In the genomic region with DNA sequence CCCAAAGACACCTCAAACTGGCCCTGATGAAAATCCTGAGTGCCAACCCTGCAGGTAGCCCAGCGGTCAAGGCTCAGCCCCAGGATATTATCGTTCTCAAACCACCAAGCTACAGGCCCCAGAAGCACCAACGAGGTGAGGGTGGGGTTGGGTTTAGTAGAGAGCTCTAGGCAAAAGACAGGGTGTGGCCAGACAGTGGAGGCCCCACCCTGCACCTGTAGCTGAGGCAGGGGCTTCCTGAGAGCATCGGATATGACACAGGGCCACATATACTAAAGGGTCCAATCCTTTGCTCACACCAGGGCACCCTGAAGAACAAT, we compare ENCODE assay signal across 7 mouse cellular contexts. TPM values are rescaled to one million over a fixed set of nuclear protein-coding genes. Genes with fewer than 3 reads are reported as not detected.
DNase-seq lines count a peak whose midpoint lies in the region; ATAC-seq lines count a peak whose summit lies in the region.

No protein-coding gene starts in this region.

- no peaks in the 10 kb centered on the region; the same call in 1 of the 2 replicates for H3K36me3 ChIP-seq in neural tube, embryonic 11.5 days (ENCODE audit: control insufficient read depth, insufficient read depth, low read length)
- peaks cover 14% of the 10 kb centered on the region for H3K36me3 ChIP-seq in forebrain, embryonic 13.5 days (ENCODE audit: poor library complexity, severe bottlenecking)
- peaks cover 58% of the 10 kb centered on the region for H3K36me3 ChIP-seq in liver, embryonic 12.5 days

- 33% methylated on average over 4 of the region's 4 CpGs for WGBS in neural tube, embryonic 11.5 days
- WGBS in forebrain, embryonic 13.5 days: 14% methylated on average over 4 of the region's 4 CpGs
- WGBS in liver, embryonic 12.5 days (ENCODE audit: insufficient replicate concordance): 12% methylated on average over 4 of the region's 4 CpGs

- H3K27me3 ChIP-seq in neural tube, embryonic 11.5 days (ENCODE audit: control insufficient read depth, insufficient read depth, low read length): no peaks in the 10 kb centered on the region
- no peaks in the 10 kb centered on the region for H3K27me3 ChIP-seq in forebrain, embryonic 13.5 days
- H3K27me3 ChIP-seq in liver, embryonic 12.5 days (replicated peaks): no peaks in the 10 kb centered on the region

- H3K4me2 ChIP-seq in neural tube, embryonic 11.5 days (ENCODE audit: low read depth): peak overlapping the region; percentile 54
- peak overlapping the region; percentile 99 for H3K4me2 ChIP-seq in forebrain, embryonic 13.5 days
- H3K4me2 ChIP-seq in liver, embryonic 12.5 days: peak overlapping the region; percentile 47

- no peaks in the 10 kb centered on the region for H3K9me3 ChIP-seq in neural tube, embryonic 11.5 days (ENCODE audit: control insufficient read depth, low read length)
- no peaks in the 10 kb centered on the region for H3K9me3 ChIP-seq in forebrain, embryonic 13.5 days (replicated peaks)
- H3K9me3 ChIP-seq in liver, embryonic 12.5 days (replicated peaks): no peaks in the 10 kb centered on the region

- DNase-seq in neural tube, embryonic 11.5 days (ENCODE audit: low spot score): no peak
- no peak for DNase-seq in neural tube, embryonic 10.5 days (ENCODE audit: extremely low spot score, low spot score)
- DNase-seq in thymus, postnatal 14 days: peak; percentile 55
- DNase-seq in layer of hippocampus, adult 11-12 months (ENCODE audit: low spot score): no peak
- no peak for DNase-seq in right cerebral cortex, postnatal 25 days

- no peak overlapping the region for H3K4me3 ChIP-seq in neural tube, embryonic 11.5 days (ENCODE audit: low read depth, low read length)
- H3K4me3 ChIP-seq in forebrain, embryonic 13.5 days: peak overlapping the region; percentile 26
- peak overlapping the region; percentile 8; the same call in 1 of the 2 replicates for H3K4me3 ChIP-seq in liver, embryonic 12.5 days

- peak overlapping the region; percentile 98 for H3K27ac ChIP-seq in neural tube, embryonic 11.5 days (ENCODE audit: low read depth, low read length)
- peak overlapping the region; percentile 99 for H3K27ac ChIP-seq in forebrain, embryonic 13.5 days
- H3K27ac ChIP-seq in liver, embryonic 12.5 days: peak overlapping the region; percentile 91

- H3K9ac ChIP-seq in neural tube, embryonic 11.5 days (ENCODE audit: low read length): peak overlapping the region; percentile 65
- H3K9ac ChIP-seq in forebrain, embryonic 13.5 days: peak overlapping the region; percentile 67
- H3K9ac ChIP-seq in liver, embryonic 12.5 days: peak overlapping the region; percentile 18; the same call in 1 of the 2 replicates

- ATAC-seq in neural tube, embryonic 11.5 days (ENCODE audit: insufficient read depth, low FRiP score, low TSS enrichment): no peak
- ATAC-seq in forebrain, embryonic 13.5 days: no peak
- peak; percentile 23; the same call in 1 of the 2 replicates for ATAC-seq in liver, embryonic 12.5 days

- H3K4me1 ChIP-seq in neural tube, embryonic 11.5 days (ENCODE audit: control insufficient read depth, insufficient read depth, low read length): peaks cover 73% of the 10 kb centered on the region
- peaks cover 97% of the 10 kb centered on the region for H3K4me1 ChIP-seq in forebrain, embryonic 13.5 days
- peaks cover 100% of the 10 kb centered on the region for H3K4me1 ChIP-seq in liver, embryonic 12.5 days

RNA-seq across cellular contexts. Expression of a gene that starts 5.8 kb away (rescaled TPM):
- polyA plus RNA-seq in neural tube, embryonic 11.5 days (2014; fragmentation: Nextera tagmentation; extraction: Ambion mirVana): 434 and 452 TPM in 2 replicates
- 397 and 426 TPM in 2 replicates for polyA plus RNA-seq in forebrain, embryonic 13.5 days (2015; fragmentation: Nextera tagmentation; extraction: Ambion mirVana)
- polyA plus RNA-seq in liver, embryonic 12.5 days (2016; fragmentation: Nextera tagmentation; extraction: Ambion mirVana): 206 and 210 TPM in 2 replicates

RNA-seq across cellular contexts. Expression of a gene that starts 20.3 kb away (rescaled TPM):
- polyA plus RNA-seq in neural tube, embryonic 11.5 days (2014; fragmentation: Nextera tagmentation; extraction: Ambion mirVana): 2.6 and 3.0 TPM in 2 replicates
- 1.8 and 2.0 TPM in 2 replicates for polyA plus RNA-seq in forebrain, embryonic 13.5 days (2015; fragmentation: Nextera tagmentation; extraction: Ambion mirVana)
- polyA plus RNA-seq in liver, embryonic 12.5 days (2016; fragmentation: Nextera tagmentation; extraction: Ambion mirVana): 0.35 and 0.52 TPM in 2 replicates

RNA-seq across cellular contexts. Expression of a gene that starts 40.0 kb away (rescaled TPM):
- 6.8 and 7.2 TPM in 2 replicates for polyA plus RNA-seq in neural tube, embryonic 11.5 days (2014; fragmentation: Nextera tagmentation; extraction: Ambion mirVana)
- polyA plus RNA-seq in forebrain, embryonic 13.5 days (2015; fragmentation: Nextera tagmentation; extraction: Ambion mirVana): 14.3 and 14.6 TPM in 2 replicates
- 2.8 and 3.3 TPM in 2 replicates for polyA plus RNA-seq in liver, embryonic 12.5 days (2016; fragmentation: Nextera tagmentation; extraction: Ambion mirVana)

RNA-seq across cellular contexts. Expression of a gene that starts 41.9 kb away (rescaled TPM):
- 35.2 and 39.0 TPM in 2 replicates for polyA plus RNA-seq in neural tube, embryonic 11.5 days (2014; fragmentation: Nextera tagmentation; extraction: Ambion mirVana)
- polyA plus RNA-seq in forebrain, embryonic 13.5 days (2015; fragmentation: Nextera tagmentation; extraction: Ambion mirVana): 15.4 and 20.8 TPM in 2 replicates
- polyA plus RNA-seq in liver, embryonic 12.5 days (2016; fragmentation: Nextera tagmentation; extraction: Ambion mirVana): 171 TPM in 2 replicates

RNA-seq across cellular contexts. Expression of a gene that starts 48.8 kb away (rescaled TPM):
- polyA plus RNA-seq in neural tube, embryonic 11.5 days (2014; fragmentation: Nextera tagmentation; extraction: Ambion mirVana): 0.24 and 0.30 TPM in 2 replicates
- polyA plus RNA-seq in forebrain, embryonic 13.5 days (2015; fragmentation: Nextera tagmentation; extraction: Ambion mirVana): 1.1 and 1.5 TPM in 2 replicates
- polyA plus RNA-seq in liver, embryonic 12.5 days (2016; fragmentation: Nextera tagmentation; extraction: Ambion mirVana): 0.99 and 1.2 TPM in 2 replicates

Comparison
In these comparisons a context has a peak if more than half of its experiments do, and no peak if none do; other contexts are left out.
1. H3K4me2 ChIP-seq: peak in every context shown above with its lines; median percentile 99 in forebrain, embryonic 13.5 days; 54 in neural tube, embryonic 11.5 days; 47 in liver, embryonic 12.5 days.